Mouse (Mus musculus): ENCODE measurements around the gene Elp1.

Elp1 gene

GRCm38 (mm10) chr4:56767861-56768284, 34.3 kb downstream of the Elp1 start:
- no peak for DNase-seq

- DNase-seq = no peak
Measured at GRCm38 (mm10) chr4:56757693-56758092, 44.4 kb downstream of the Elp1 start.

GRCm38 (mm10) chr4:56756966-56757600, 45.0 kb downstream of the Elp1 start:
- no peak for DNase-seq

GRCm38 (mm10) chr4:56756021-56756420, 46.1 kb downstream of the Elp1 start:
- no peak for DNase-seq

GRCm38 (mm10) chr4:56747456-56747855, 54.7 kb downstream of the Elp1 start:
- DNase-seq = no peak

GRCm38 (mm10) chr4:56746345-56746744, 55.8 kb downstream of the Elp1 start:
- no peak for DNase-seq

- no peak for DNase-seq
Measured at GRCm38 (mm10) chr4:56743363-56744195, 58.6 kb downstream of the Elp1 start, which contains the start of gene Actl7a. Gene Actl7a, plus strand, starts transcription at chr4:56743413.

- DNase-seq = no peak
Measured at GRCm38 (mm10) chr4:56742698-56743097, 59.4 kb downstream of the Elp1 start.

- no peak for DNase-seq
Measured at GRCm38 (mm10) chr4:56741041-56741493, 61.1 kb downstream of the Elp1 start, which contains the start of gene Actl7b. Gene Actl7b, minus strand, starts transcription at chr4:56741443.

- DNase-seq = no peak
Measured at GRCm38 (mm10) chr4:56740611-56741010, 61.5 kb downstream of the Elp1 start.

GRCm38 (mm10) chr4:56740020-56740485, 62.1 kb downstream of the Elp1 start, which contains the start of gene Gm26657:
Gene Gm26657, plus strand, starts transcription at chr4:56740070.
- DNase-seq = no peak

- no peak for DNase-seq
Measured at GRCm38 (mm10) chr4:56725839-56726238, 76.3 kb downstream of the Elp1 start.

GRCm38 (mm10) chr4:56723237-56723636, 78.9 kb downstream of the Elp1 start:
- peak; percentile 34 for DNase-seq

- peak; percentile 28 for DNase-seq
Measured at GRCm38 (mm10) chr4:56722346-56722745, 79.8 kb downstream of the Elp1 start.

GRCm38 (mm10) chr4:56721469-56721868, 80.7 kb downstream of the Elp1 start:
- peak; percentile 29 for DNase-seq

GRCm38 (mm10) chr4:56720403-56720802, 81.7 kb downstream of the Elp1 start:
- no peak for DNase-seq

- DNase-seq = no peak
Measured at GRCm38 (mm10) chr4:56719456-56719855, 82.7 kb downstream of the Elp1 start.

GRCm38 (mm10) chr4:56718573-56719442, 83.3 kb downstream of the Elp1 start:
- DNase-seq = no peak

GRCm38 (mm10) chr4:56717932-56718331, 84.2 kb downstream of the Elp1 start:
- DNase-seq = no peak

- DNase-seq = no peak
Measured at GRCm38 (mm10) chr4:56716801-56717200, 85.3 kb downstream of the Elp1 start.

- no peak for DNase-seq
Measured at GRCm38 (mm10) chr4:56713155-56713554, 89.0 kb downstream of the Elp1 start.

GRCm38 (mm10) chr4:56702234-56702633, 99.9 kb downstream of the Elp1 start:
- no peak for DNase-seq
